Mouse (Mus musculus) gonadal fat pad, adult 2 months (tissue): ENCODE results near the gene Rbm44. TPM values are rescaled to one million over a fixed set of nuclear protein-coding genes. Genes with fewer than 3 reads are reported as not detected.

ENCODE experiments used
- DNase-seq: peaks from one replicate; pipeline ENCODE4 v3.0.0-alpha.2; 2012; ENCODE audit warnings: low read depth
- polyA plus RNA-seq: library from polyadenylated mRNA; depleted of rRNA; stranded (reverse); fragments of >200 nt; gene quantifications from 2 replicates; pipeline ENCODE4 v1.2.3, GENCODE M21; 2012; rRNA removed

Gene Rbm44
- polyA plus RNA-seq, 1 experiment, result 0.05 TPM

DNA sequence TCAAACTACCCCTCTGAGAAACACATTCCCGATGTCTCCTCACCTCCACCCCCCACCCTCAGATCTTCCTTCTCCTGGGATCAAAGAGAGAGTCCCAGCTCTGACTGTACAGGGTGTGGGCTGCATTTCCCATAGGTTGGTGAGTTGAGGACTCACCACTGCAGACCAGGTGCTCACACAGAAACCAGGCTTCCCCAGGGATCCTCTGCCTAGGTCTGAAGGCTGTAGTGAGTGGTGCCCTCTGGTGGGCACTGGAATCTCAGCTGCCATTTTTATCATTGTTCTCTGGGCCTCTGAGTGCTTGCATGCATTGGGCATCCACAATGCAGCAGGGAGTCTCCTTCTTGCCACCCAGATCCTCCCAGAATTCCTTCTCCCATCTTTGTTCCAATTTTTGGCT is 66.2 kb downstream of the Rbm44 start:
- DNase-seq, result no peak

- no peak for DNase-seq
Measured at GRCm38 (mm10) chr1:91211591-91212008, 66.7 kb downstream of the Rbm44 start.

GRCm38 (mm10) chr1:91215264-91215663 is 70.4 kb downstream of the Rbm44 start:
- DNase-seq, result no peak

DNA sequence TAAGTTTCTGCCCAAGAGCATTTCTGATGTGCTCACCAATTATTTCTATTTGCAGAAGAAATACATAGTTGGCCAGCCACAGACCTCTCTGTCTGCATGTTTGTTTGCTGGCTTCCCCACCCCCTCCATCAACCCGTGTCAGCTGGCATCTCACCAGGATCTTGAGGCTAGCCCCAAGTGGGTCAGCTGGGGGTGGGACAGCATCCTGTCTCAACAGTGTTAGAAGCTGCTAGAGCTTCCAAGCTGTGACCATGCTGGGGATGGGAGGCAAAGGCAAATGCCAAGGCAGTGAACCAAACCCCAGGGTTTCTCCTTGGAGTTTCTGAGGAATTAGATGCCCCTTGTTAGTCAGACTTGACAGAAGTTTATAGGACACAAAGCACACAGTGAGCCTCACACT is 71.1 kb downstream of the Rbm44 start:
- DNase-seq, result no peak

GRCm38 (mm10) chr1:91216504-91217267 is 71.8 kb downstream of the Rbm44 start:
- no peak for DNase-seq

GRCm38 (mm10) chr1:91219641-91220321 is 74.9 kb downstream of the Rbm44 start:
- DNase-seq, result no peak

GRCm38 (mm10) chr1:91220322-91220672 is 75.4 kb downstream of the Rbm44 start:
- DNase-seq, result no peak

Other genes with a start within 250 kb of the Rbm44 start
- 29.4 and 35.8 TPM in 2 replicates for gene Mlph, start 230.0 kb upstream of the Rbm44 start, polyA plus RNA-seq
- gene Prlh, start 192.0 kb upstream of the Rbm44 start, polyA plus RNA-seq, result not detected in 2 replicates
- 6.7 and 15.1 TPM in 2 replicates for gene Rab17, start 175.4 kb upstream of the Rbm44 start, polyA plus RNA-seq
- 9.6 and 9.9 TPM in 2 replicates for gene Lrrfip1, start 146.4 kb upstream of the Rbm44 start, polyA plus RNA-seq
- gene Ramp1, start 34.7 kb downstream of the Rbm44 start, polyA plus RNA-seq, result 43.9 and 92.4 TPM in 2 replicates
- gene Ube2f, start 105.2 kb downstream of the Rbm44 start, polyA plus RNA-seq, result 35.1 and 37.7 TPM in 2 replicates
- 14.9 and 15.7 TPM in 2 replicates for gene Scly, start 153.2 kb downstream of the Rbm44 start, polyA plus RNA-seq
- 0.07 and 0.13 TPM in 2 replicates for gene Espnl, start 177.0 kb downstream of the Rbm44 start, polyA plus RNA-seq
- gene Klhl30, start 205.9 kb downstream of the Rbm44 start, polyA plus RNA-seq, result 0.47 and 0.55 TPM in 2 replicates
- 0.05 and 0.14 TPM in 2 replicates for gene Erfe, start 221.3 kb downstream of the Rbm44 start, polyA plus RNA-seq